Mouse (Mus musculus) retina, postnatal 7 days (tissue): Measurements from ENCODE around the gene E330021D16Rik.
"Not testable (repeated sequence)": the region's sequence is repeated elsewhere in the genome, so short reads cannot be mapped to it uniquely, and the experiment has no call there.

Experiments
- DNase-seq: peaks from one replicate; pipeline ENCODE4 v3.0.0-alpha.2; 2012; ENCODE audit warnings: low read depth, low spot score

E330021D16Rik gene

DNA sequence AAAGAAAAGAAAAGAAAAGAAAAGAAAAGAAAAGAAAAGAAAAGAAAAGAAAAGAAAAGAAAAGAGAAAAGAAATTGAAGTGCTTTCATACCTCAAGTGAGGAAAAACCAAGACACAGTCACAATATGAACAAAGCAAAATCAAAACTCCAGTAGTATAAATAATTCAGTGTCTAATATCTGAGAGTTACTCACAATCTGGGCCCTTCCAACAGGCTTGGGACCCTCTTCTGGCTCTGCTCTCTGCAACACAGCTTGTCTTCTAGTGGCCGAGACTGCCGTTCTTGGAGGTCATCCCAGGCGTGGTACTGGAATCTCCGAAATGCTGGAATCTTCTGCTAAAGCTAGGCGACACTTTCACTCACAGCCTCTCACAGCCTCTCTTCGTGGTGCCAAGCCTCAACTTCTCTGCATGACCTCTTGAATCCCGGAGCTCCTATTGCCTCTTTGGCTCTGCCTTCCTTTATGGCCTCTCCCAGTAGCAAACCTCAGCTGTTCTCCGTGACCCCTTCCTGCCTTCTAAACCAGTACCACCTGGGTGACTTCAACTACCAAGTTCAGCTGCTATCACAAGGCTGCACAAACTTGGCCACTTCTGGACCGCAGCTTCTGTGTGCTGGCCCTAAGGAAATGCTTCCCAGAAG is at the start of gene E330021D16Rik:
E330021D16Rik (minus strand) TSS at position 437 of the 643 bp plus-strand sequence.
- no peak for DNase-seq

GRCm38 (mm10) chr6:136465021-136465420 is 49.7 kb upstream of the E330021D16Rik start:
- no peak for DNase-seq

GRCm38 (mm10) chr6:136464121-136464621 is 48.8 kb upstream of the E330021D16Rik start:
- no peak for DNase-seq

GRCm38 (mm10) chr6:136463491-136463890 is 48.1 kb upstream of the E330021D16Rik start:
- no peak for DNase-seq

GRCm38 (mm10) chr6:136459156-136459555 is 43.8 kb upstream of the E330021D16Rik start:
- DNase-seq: no peak

GRCm38 (mm10) chr6:136456302-136456701 is 40.9 kb upstream of the E330021D16Rik start:
- DNase-seq: no peak

DNA sequence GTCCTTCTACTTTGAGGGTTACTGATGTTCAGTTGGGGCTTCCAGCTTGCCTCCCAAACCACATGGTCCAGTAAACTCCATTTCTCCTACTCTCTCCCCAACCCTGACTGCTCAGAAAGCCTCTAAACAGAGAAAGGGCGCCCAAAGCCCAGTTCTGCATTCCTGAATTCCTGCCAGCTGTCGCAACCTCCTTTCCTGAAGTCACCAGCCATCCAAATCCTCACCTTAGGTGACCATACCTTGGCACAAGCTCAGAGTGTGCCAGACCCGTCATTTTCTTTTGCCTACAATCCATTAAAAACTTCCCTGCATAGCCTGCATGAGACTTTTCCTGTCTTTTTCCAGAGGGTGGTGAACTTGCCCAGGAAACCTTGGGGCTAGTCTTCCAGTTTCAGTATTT is 40.3 kb upstream of the E330021D16Rik start:
- no peak for DNase-seq

DNA sequence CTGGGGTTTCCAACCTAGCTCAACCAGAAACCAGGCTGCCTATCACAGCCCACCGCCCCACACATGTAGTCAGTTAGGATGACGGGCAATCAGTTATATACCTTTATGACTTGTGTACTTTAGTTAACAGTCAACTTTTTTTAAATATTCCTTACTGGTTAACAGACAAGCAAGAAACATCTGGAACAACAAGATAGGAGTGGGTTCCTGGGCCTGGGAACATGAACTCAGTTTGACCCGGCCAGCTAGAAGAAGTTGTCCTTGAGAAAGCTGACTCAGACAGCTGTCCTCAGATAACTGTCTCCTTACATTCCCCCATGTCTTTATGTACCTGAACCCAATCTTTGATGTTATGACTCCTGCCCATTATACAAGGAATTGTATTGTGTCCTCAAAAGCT is 37.3 kb upstream of the E330021D16Rik start:
- no peak for DNase-seq

GRCm38 (mm10) chr6:136450863-136451262 is 35.5 kb upstream of the E330021D16Rik start:
- DNase-seq: no peak

DNA sequence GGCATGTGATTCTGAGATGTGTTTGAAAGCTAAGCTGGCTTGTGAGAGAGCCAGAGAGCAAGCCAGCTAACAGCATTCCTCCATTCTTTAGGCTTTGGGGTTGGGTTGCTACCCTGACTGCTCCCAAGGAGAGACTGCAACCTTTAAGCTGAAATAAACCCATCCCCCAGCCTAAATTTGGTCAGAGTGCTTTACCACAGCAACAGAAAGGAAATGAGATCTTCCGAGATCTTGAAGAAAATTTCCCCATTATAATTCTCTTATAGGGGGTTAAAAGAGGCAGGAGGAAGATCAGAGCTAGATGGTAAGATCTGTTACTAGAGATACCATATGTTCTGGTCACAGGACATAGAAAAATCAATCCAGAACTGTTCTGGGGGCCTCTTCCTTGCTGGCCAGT is 34.6 kb upstream of the E330021D16Rik start:
- no peak for DNase-seq

DNA sequence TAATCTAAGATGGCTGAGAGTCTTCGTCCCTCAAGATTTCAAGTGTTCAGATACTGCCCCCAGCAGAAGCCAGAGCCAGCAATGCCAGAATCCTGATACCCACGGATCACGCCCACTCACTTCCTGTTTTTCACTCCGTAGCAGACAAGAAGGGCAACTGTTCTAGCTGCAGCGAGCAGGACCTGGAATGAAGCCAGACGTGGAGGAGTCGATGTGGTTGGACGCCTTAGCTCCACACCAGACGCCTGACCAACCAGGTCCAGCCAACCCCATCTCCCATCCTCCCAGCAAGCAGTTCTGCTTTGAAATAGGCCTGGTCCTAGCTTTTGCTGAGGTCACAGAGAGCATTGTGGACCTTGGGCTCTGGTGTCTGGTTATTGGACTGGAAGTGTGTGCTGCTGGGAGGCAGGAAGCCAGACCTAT is 33.9 kb upstream of the E330021D16Rik start:
- no peak for DNase-seq

GRCm38 (mm10) chr6:136439205-136439604 is 23.8 kb upstream of the E330021D16Rik start:
- not testable (repeated sequence) for DNase-seq

DNA sequence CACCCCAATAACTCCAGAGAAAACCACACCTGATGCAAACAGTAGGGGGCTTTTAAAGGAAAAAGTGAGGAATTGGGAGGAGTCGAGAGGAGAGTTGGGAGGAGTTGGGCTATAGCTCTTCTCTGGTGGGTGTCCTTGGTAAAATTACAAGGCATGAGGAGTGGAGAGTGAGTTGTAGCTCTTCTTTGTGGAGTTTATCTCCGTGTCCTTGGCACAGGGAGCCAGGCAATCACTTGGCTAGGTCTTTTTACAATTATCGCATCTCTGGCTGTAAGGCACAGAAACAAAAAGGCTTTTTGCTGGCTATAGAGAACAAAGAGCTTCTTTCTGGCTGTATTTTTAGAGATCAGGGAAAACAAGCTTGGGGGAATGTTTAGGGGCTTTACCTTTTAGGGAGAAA is 20.8 kb upstream of the E330021D16Rik start:
- not testable (repeated sequence) for DNase-seq

GRCm38 (mm10) chr6:136433573-136433972 is 18.2 kb upstream of the E330021D16Rik start:
- DNase-seq: no peak

DNA sequence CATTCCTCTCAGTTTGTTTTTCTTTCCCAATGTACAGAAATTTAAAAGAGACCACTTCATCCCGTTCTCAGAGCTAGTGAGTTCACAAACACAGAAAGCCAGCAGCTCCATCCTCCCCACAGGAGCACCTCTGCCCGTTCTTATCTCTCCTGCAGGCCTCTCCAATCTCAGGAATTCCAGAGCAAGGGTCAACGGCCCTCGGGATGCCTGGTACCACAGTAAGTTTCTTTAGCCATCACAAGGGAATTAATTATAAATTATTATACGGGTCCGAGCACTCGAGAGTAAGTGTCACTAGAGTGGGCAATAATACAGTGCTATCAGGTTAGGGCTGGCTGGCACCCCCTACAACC is 16.5 kb upstream of the E330021D16Rik start:
- DNase-seq: no peak

- no peak for DNase-seq
Observed at GRCm38 (mm10) chr6:136431169-136431895, 16.0 kb upstream of the E330021D16Rik start.

DNA sequence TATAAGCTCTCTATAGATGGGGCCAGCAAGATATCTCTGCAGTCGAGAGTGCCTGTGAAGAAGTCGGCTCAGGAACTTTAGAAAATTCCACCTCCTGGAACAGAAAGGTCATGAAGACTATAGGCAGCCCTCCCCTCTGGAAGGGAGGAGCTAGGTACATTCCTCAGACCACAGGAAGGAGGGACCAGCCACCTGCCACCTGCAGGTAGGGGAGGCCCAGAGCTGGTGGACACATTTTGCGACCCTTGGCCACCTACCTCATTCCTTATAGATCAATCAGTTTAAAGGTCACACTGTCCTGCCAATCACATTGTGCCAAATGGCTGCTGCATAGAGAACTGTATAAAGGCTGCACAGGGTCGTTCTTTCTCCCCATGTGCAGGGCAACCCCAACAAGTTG is 14.1 kb upstream of the E330021D16Rik start:
- no peak for DNase-seq

DNA sequence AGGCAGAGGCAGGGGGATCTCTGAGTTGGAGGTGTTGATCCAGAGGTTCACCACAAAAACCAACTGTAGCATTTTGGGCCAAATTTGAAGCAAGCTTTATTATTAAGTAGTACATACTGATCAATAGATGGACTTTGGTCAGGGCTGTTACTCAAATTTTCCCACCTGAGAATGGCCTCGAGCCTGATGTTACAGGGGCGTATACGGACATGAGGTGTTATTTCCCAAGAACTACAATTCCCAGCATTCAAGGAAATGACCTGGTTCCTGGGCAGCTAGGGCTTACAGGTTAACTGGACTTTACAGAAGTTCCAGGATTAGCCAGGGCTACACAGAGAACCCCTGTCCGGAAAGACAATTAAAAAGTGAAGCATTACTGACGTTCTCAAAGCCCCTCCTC is 13.0 kb upstream of the E330021D16Rik start:
- no peak for DNase-seq

- DNase-seq: no peak
Observed at GRCm38 (mm10) chr6:136427240-136427639, 11.9 kb upstream of the E330021D16Rik start.

- DNase-seq: no peak
Observed at GRCm38 (mm10) chr6:136425956-136426355, 10.6 kb upstream of the E330021D16Rik start.

GRCm38 (mm10) chr6:136424166-136424565 is 8.8 kb upstream of the E330021D16Rik start:
- no peak for DNase-seq

DNA sequence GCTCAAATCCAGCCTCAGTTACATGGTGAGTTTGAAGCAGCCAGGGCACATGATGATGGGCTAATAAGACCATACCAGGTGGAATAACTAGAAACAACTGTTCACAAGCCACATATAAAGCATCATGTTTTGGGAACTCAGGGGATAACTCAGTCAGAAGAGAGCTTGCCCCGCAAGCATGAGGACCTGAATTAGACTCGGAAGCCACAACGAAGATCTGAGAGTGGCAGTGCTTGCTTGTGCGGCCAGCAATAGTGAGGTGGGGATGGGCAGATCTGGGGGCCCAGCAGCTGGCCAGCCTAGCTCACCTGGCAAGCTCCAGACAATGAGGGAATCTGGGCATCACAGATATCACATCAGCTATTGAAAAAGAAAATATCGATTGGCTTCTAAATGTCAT is 7.8 kb upstream of the E330021D16Rik start:
- no peak for DNase-seq
